Mouse (Mus musculus) testis, adult 2 months (tissue): Measurements from ENCODE around the gene Dnah1. TPM values are rescaled to one million over a fixed set of nuclear protein-coding genes. Genes with fewer than 3 reads are reported as not detected.

ENCODE experiments used
- H3K27ac ChIP-seq: fragments of 200-500 bp; 2 replicates; pipeline ENCODE4 v1.5.1; 2012; ENCODE audit warnings: low read depth, low read length; ENCODE audit not compliant: control insufficient read depth, insufficient read depth
- H3K27me3 ChIP-seq: fragments of 200-500 bp; 2 replicates; pipeline ENCODE4 v1.6.1; 2012; ENCODE audit warnings: mild to moderate bottlenecking, low read length, moderate library complexity; ENCODE audit not compliant: control insufficient read depth, insufficient read depth
- H3K36me3 ChIP-seq: fragments of 200-500 bp; 2 replicates; pipeline ENCODE4 v1.6.1; 2012; ENCODE audit warnings: mild to moderate bottlenecking, low read length; ENCODE audit not compliant: control insufficient read depth, insufficient read depth
- H3K4me1 ChIP-seq: fragments of 200-500 bp; 2 replicates; pipeline ENCODE4 v1.6.1; 2012; ENCODE audit warnings: low read length; ENCODE audit not compliant: control insufficient read depth, insufficient read depth
- H3K4me3 ChIP-seq: fragments of 200-500 bp; 2 replicates; pipeline ENCODE4 v1.5.1; 2012; ENCODE audit warnings: low read depth, mild to moderate bottlenecking, low read length, moderate library complexity, mixed read lengths; ENCODE audit not compliant: control insufficient read depth
- CTCF ChIP-seq: fragments of 200-500 bp; IDR thresholded peaks from 2 replicates; pipeline ENCODE4 v1.5.1; 2012; ENCODE audit warnings: low read depth, mild to moderate bottlenecking, inconsistent platforms, low read length, moderate library complexity; ENCODE audit not compliant: control insufficient read depth, insufficient read depth, insufficient replicate concordance
- POLR2A ChIP-seq: fragments of 200-500 bp; IDR thresholded peaks from 2 replicates; pipeline ENCODE4 v1.6.1; 2012; ENCODE audit warnings: low read depth, mild to moderate bottlenecking, inconsistent platforms, low read length, moderate library complexity; ENCODE audit not compliant: control insufficient read depth
- polyA plus RNA-seq: library from polyadenylated mRNA; depleted of rRNA; stranded (reverse); fragments of >200 nt; gene quantifications from 2 replicates; pipeline ENCODE4 v1.2.3, GENCODE M21; 2012

Gene Dnah1
- polyA plus RNA-seq, 1 experiment = 54.0 TPM

- TF ChIP-seq CTCF (no peak), POLR2A (no peak)
- H3K4me1 ChIP-seq = no peaks in the 10 kb centered on the region; the same call in 1 of the 2 replicates
- no peak overlapping the region for H3K27ac ChIP-seq
- H3K4me3 ChIP-seq = no peak overlapping the region
- peaks cover 1% of the 10 kb centered on the region for H3K36me3 ChIP-seq
- no peaks in the 10 kb centered on the region for H3K27me3 ChIP-seq
Measured at GRCm38 (mm10) chr14:31248396-31248795, 75.3 kb downstream of the Dnah1 start.

- H3K4me1 ChIP-seq = no peaks in the 10 kb centered on the region; the same call in 1 of the 2 replicates
- H3K4me3 ChIP-seq = no peak overlapping the region
- no peaks in the 10 kb centered on the region for H3K27me3 ChIP-seq
- H3K27ac ChIP-seq = no peak overlapping the region
- TF ChIP-seq CTCF = no peak
- no peak for TF ChIP-seq POLR2A
- peaks cover 1% of the 10 kb centered on the region for H3K36me3 ChIP-seq
Measured at GRCm38 (mm10) chr14:31245946-31246345, 77.8 kb downstream of the Dnah1 start.

- Histone ChIP-seq H3K27ac (no peak overlapping the region), H3K27me3 (no peaks in the 10 kb centered on the region), H3K36me3 (peaks cover 1% of the 10 kb centered on the region), H3K4me1 (no peaks in the 10 kb centered on the region), H3K4me3 (no peak overlapping the region)
- TF ChIP-seq CTCF (no peak), POLR2A (no peak)
Measured at GRCm38 (mm10) chr14:31244777-31245176, 78.9 kb downstream of the Dnah1 start.

GRCm38 (mm10) chr14:31240528-31240927 is 83.2 kb downstream of the Dnah1 start:
- Histone ChIP-seq H3K4me1 (no peaks in the 10 kb centered on the region), H3K27ac (no peak overlapping the region), H3K36me3 (peaks cover 3% of the 10 kb centered on the region), H3K4me3 (no peak overlapping the region), H3K27me3 (no peaks in the 10 kb centered on the region)
- TF ChIP-seq POLR2A (no peak), CTCF (no peak)

GRCm38 (mm10) chr14:31237101-31237882 is 86.4 kb downstream of the Dnah1 start:
- H3K27ac ChIP-seq = no peak overlapping the region
- H3K4me1 ChIP-seq = no peaks in the 10 kb centered on the region
- peak overlapping the region; percentile 35 for H3K4me3 ChIP-seq
- H3K27me3 ChIP-seq = no peaks in the 10 kb centered on the region
- no peak for TF ChIP-seq CTCF
- no peak for TF ChIP-seq POLR2A
- peaks cover 3% of the 10 kb centered on the region for H3K36me3 ChIP-seq

- H3K36me3 ChIP-seq = peaks cover 3% of the 10 kb centered on the region
Measured at GRCm38 (mm10) chr14:31233996-31234591, 89.6 kb downstream of the Dnah1 start.

More at GRCm38 (mm10) chr14:31233996-31234591, 89.6 kb downstream of the Dnah1 start:
- Histone ChIP-seq H3K27me3 (no peaks in the 10 kb centered on the region), H3K27ac (no peak overlapping the region), H3K4me1 (no peaks in the 10 kb centered on the region), H3K4me3 (no peak overlapping the region)
- no peak for TF ChIP-seq POLR2A
- peak; percentile 37; the same call in 1 of the 2 replicates for TF ChIP-seq CTCF
